In the genomic region with DNA sequence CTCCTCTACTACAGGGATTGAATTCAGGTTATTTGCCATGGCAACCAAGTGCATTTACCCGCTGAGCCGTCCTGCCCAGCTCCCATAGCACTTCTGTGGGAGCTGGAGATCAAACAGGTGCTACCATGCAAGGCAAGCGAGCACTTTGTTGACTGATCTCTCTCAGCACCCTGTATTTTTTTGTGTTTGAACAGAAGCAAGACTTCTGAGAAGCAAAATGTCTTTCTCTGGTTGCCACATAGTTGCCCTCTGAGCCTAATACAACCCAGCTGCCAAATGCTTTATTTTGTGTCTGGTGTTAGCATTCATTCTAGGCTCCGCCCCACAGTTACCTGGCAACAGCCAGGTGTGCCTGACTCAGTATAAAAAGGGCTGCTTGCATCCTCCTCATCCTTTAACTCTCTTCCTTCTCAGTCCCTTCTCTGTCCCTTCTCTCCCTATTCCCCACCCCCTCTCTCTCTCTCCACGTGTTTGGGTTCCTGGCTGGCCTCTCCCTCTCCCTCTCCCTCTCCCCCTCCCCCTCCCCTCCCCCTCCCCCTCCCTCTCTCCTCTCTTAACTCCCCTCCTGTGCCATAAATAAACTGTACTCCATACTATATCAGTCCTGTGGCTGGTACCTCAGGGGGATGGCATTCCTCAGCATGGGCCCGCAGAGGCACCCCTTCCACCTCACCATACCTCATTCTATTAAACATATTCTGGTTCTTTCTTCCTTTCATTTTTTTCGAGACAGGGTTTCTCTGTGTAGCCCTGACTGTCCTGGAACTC, we compare ENCODE assay signal across 28 mouse cellular contexts. TPM values are rescaled to one million over a fixed set of nuclear protein-coding genes. Genes with fewer than 3 reads are reported as not detected.
DNase-seq lines count a peak whose midpoint lies in the region; ATAC-seq and TF ChIP-seq lines count a peak whose summit lies in the region.
"Had no signal": no experiment of that assay in that cellular context is flagged by ENCODE, and none has a peak within 500 bp of the region (broad histone marks: within the 10 kb centered on the region; RNA-seq: fewer than 3 reads in every experiment).

No protein-coding gene starts in this region.

- no peaks in the 10 kb centered on the region for H3K27me3 ChIP-seq in heart, embryonic 12.5 days (replicated peaks)
- H3K27me3 ChIP-seq in kidney, adult 2 months (replicated peaks; ENCODE audit: control insufficient read depth, insufficient read depth, low read length) = no peaks in the 10 kb centered on the region
- 0 out of 2 replicates have a peak, but pooled peaks cover 4% of the 10 kb centered on the region for H3K27me3 ChIP-seq in neural tube, embryonic 13.5 days
- H3K27me3 ChIP-seq in limb, embryonic 15.5 days = no peaks in the 10 kb centered on the region
- H3K27me3 ChIP-seq: embryonic facial prominence, embryonic 13.5 days; lung, embryonic 15.5 days had no signal

- H3K9me3 ChIP-seq in heart, embryonic 12.5 days (replicated peaks) = no peaks in the 10 kb centered on the region
- no peaks in the 10 kb centered on the region for H3K9me3 ChIP-seq in neural tube, embryonic 13.5 days
- H3K9me3 ChIP-seq in limb, embryonic 15.5 days = no peaks in the 10 kb centered on the region
- H3K9me3 ChIP-seq: embryonic facial prominence, embryonic 13.5 days; forebrain, embryonic 12.5 days; liver, embryonic 12.5 days; lung, embryonic 15.5 days; midbrain, embryonic 10.5 days had no signal

- no peak for TF ChIP-seq CTCF in kidney, adult 2 months (conservative IDR thresholded peaks at IDR 0.05; ENCODE audit: insufficient read depth, insufficient read length, low read depth, low read length)

- 41% methylated on average over 7 of the region's 7 CpGs for WGBS in heart, embryonic 12.5 days
- 77% methylated on average over 7 of the region's 7 CpGs for whole genome bisulfite sequencing in kidney, adult 2 months
- 45% methylated on average over 7 of the region's 7 CpGs for WGBS in neural tube, embryonic 13.5 days
- 41% methylated on average over 7 of the region's 7 CpGs for WGBS in limb, embryonic 15.5 days

- intact Hi-C loops in heart, postnatal 25 days (cut with DNase I) = no loop called here

- H3K4me1 ChIP-seq in heart, embryonic 12.5 days (replicated peaks) = peaks cover 45% of the 10 kb centered on the region
- peaks cover 12% of the 10 kb centered on the region; the same call in 1 of the 2 replicates for H3K4me1 ChIP-seq in kidney, adult 2 months (ENCODE audit: control insufficient read depth, insufficient read depth, low read length)
- peaks cover 50% of the 10 kb centered on the region for H3K4me1 ChIP-seq in neural tube, embryonic 13.5 days (replicated peaks)
- H3K4me1 ChIP-seq in limb, embryonic 15.5 days = peaks cover 42% of the 10 kb centered on the region

- no peak for ATAC-seq in heart, embryonic 12.5 days (ENCODE audit: insufficient number of reproducible peaks, low FRiP score)
- ATAC-seq in neural tube, embryonic 13.5 days (ENCODE audit: low read depth) = no peak
- no peak for ATAC-seq in limb, embryonic 15.5 days (ENCODE audit: insufficient number of reproducible peaks, low FRiP score, low TSS enrichment, low read depth)
- ATAC-seq: liver, embryonic 12.5 days had no signal

- H3K4me3 ChIP-seq in heart, embryonic 12.5 days = no peak overlapping the region
- no peak overlapping the region for H3K4me3 ChIP-seq in kidney, adult 2 months (ENCODE audit: insufficient read depth, low read depth, low read length)
- no peak overlapping the region for H3K4me3 ChIP-seq in neural tube, embryonic 13.5 days
- no peak overlapping the region for H3K4me3 ChIP-seq in limb, embryonic 15.5 days
- H3K4me3 ChIP-seq: embryonic facial prominence, embryonic 13.5 days; erythroblast, embryonic 14.5 days; forebrain, embryonic 12.5 days; liver, embryonic 12.5 days; lung, embryonic 15.5 days; midbrain, embryonic 10.5 days had no signal

- peak overlapping the region; percentile 41 for H3K27ac ChIP-seq in heart, embryonic 12.5 days (ENCODE audit: poor library complexity, severe bottlenecking)
- no peak overlapping the region for H3K27ac ChIP-seq in kidney, adult 2 months (ENCODE audit: insufficient read depth, low read depth, low read length)
- 0 out of 2 replicates have a peak overlapping the region, but pooled peaks have one; percentile 23 for H3K27ac ChIP-seq in neural tube, embryonic 13.5 days (replicated peaks)
- H3K27ac ChIP-seq in limb, embryonic 15.5 days = 0 out of 2 replicates have a peak overlapping the region, but pooled peaks have one; percentile 17
- H3K27ac ChIP-seq: embryonic facial prominence, embryonic 13.5 days; forebrain, embryonic 12.5 days; liver, embryonic 12.5 days; lung, embryonic 15.5 days; stomach, postnatal 0 days had no signal

- no peak for TF ChIP-seq POLR2A in kidney, adult 2 months (IDR thresholded peaks at IDR 0.05; ENCODE audit: low read depth, low read length)

- no peaks in the 10 kb centered on the region for H3K36me3 ChIP-seq in heart, embryonic 12.5 days
- no peaks in the 10 kb centered on the region for H3K36me3 ChIP-seq in kidney, adult 2 months (ENCODE audit: control insufficient read depth, insufficient read depth, low read length)
- H3K36me3 ChIP-seq in neural tube, embryonic 13.5 days = no peaks in the 10 kb centered on the region
- H3K36me3 ChIP-seq in limb, embryonic 15.5 days = no peaks in the 10 kb centered on the region
- H3K36me3 ChIP-seq: embryonic facial prominence, embryonic 13.5 days; forebrain, embryonic 12.5 days; liver, embryonic 12.5 days; lung, embryonic 15.5 days; midbrain, embryonic 10.5 days had no signal

- no peak overlapping the region for H3K9ac ChIP-seq in heart, embryonic 12.5 days
- no peak overlapping the region for H3K9ac ChIP-seq in neural tube, embryonic 13.5 days
- no peak overlapping the region for H3K9ac ChIP-seq in limb, embryonic 15.5 days
- H3K9ac ChIP-seq: embryonic facial prominence, embryonic 13.5 days; forebrain, embryonic 12.5 days; hindbrain, embryonic 14.5 days; liver, embryonic 12.5 days; lung, embryonic 15.5 days had no signal

- H3K4me2 ChIP-seq in heart, embryonic 12.5 days = no peak overlapping the region
- H3K4me2 ChIP-seq in neural tube, embryonic 13.5 days = no peak overlapping the region
- H3K4me2 ChIP-seq in limb, embryonic 15.5 days = no peak overlapping the region
- H3K4me2 ChIP-seq: embryonic facial prominence, embryonic 13.5 days; forebrain, embryonic 12.5 days; hindbrain, embryonic 14.5 days; liver, embryonic 12.5 days; lung, embryonic 15.5 days had no signal

- no peak for DNase-seq in heart, postnatal 25 days (ENCODE audit: low spot score)
- peak; percentile 42 for DNase-seq in kidney, adult 2 months
- no peak for DNase-seq in kidney, postnatal 10 days
- no peak for DNase-seq in neural tube, embryonic 10.5 days (ENCODE audit: extremely low spot score, low spot score)
- DNase-seq: cerebellum, adult 11-12 months; cerebellum, postnatal 14 days; heart, postnatal 4 days; kidney, adult 8-10 months; kidney, postnatal 14 days; left cerebral cortex, postnatal 4 days; right cerebral cortex, postnatal 14 days; thymus, postnatal 25 days had no signal

RNA-seq across cellular contexts. Expression of gene Eno1, which starts 7.8 kb away (rescaled TPM):
- 2,142 and 2,173 TPM in 2 replicates for polyA plus RNA-seq in heart, embryonic 12.5 days (2016; fragmentation: Nextera tagmentation; extraction: Ambion mirVana)
- total RNA-seq in heart, postnatal 25 days (2021) = 100 to 1,000 TPM; 119 to 136 TPM
- polyA plus RNA-seq in kidney, adult 2 months (2012; rRNA removed) = 630 and 636 TPM in 2 replicates
- polyA plus RNA-seq in neural tube, embryonic 13.5 days (2015; fragmentation: Nextera tagmentation; extraction: Ambion mirVana) = 1,151 and 1,235 TPM in 2 replicates
- polyA plus RNA-seq in limb, embryonic 15.5 days (2015; fragmentation: Nextera tagmentation; extraction: Ambion mirVana) = 1,599 and 1,772 TPM in 2 replicates

RNA-seq across cellular contexts. Expression of gene Car6, which starts 27.6 kb away (rescaled TPM):
- polyA plus RNA-seq in heart, embryonic 12.5 days (2016; fragmentation: Nextera tagmentation; extraction: Ambion mirVana) = not detected in 2 replicates
- total RNA-seq in heart, postnatal 25 days (2021) = not detected
- not detected in 2 replicates for polyA plus RNA-seq in kidney, adult 2 months (2012; rRNA removed)
- 0.44 TPM in 1 of 2 replicates, not detected in the other for polyA plus RNA-seq in neural tube, embryonic 13.5 days (2015; fragmentation: Nextera tagmentation; extraction: Ambion mirVana)
- polyA plus RNA-seq in limb, embryonic 15.5 days (2015; fragmentation: Nextera tagmentation; extraction: Ambion mirVana) = 0.20 and 0.50 TPM in 2 replicates
- total RNA-seq: adrenal gland, postnatal 4 days; heart, postnatal 4 days; layer of hippocampus, adult 18-20 months; layer of hippocampus, postnatal 14 days; left cerebral cortex, adult 8-10 months; left cerebral cortex, postnatal 4 days had no signal
- polyA plus RNA-seq: embryonic facial prominence, embryonic 13.5 days; erythroblast, embryonic 14.5 days; forebrain, embryonic 12.5 days; hindbrain, embryonic 14.5 days; intestine, embryonic 14.5 days; liver, embryonic 12.5 days; lung, embryonic 15.5 days; midbrain, embryonic 10.5 days; stomach, postnatal 0 days had no signal

RNA-seq across cellular contexts. Expression of gene Rere, which starts 52.7 kb away (rescaled TPM):
- 29.5 and 37.9 TPM in 2 replicates for polyA plus RNA-seq in heart, embryonic 12.5 days (2016; fragmentation: Nextera tagmentation; extraction: Ambion mirVana)
- 10 to 100 TPM; 37.8 to 51.5 TPM for total RNA-seq in heart, postnatal 25 days (2021)
- 45.6 and 58.8 TPM in 2 replicates for polyA plus RNA-seq in kidney, adult 2 months (2012; rRNA removed)
- polyA plus RNA-seq in neural tube, embryonic 13.5 days (2015; fragmentation: Nextera tagmentation; extraction: Ambion mirVana) = 41.2 and 50.0 TPM in 2 replicates
- polyA plus RNA-seq in limb, embryonic 15.5 days (2015; fragmentation: Nextera tagmentation; extraction: Ambion mirVana) = 18.4 and 19.7 TPM in 2 replicates
